In the genomic region with DNA sequence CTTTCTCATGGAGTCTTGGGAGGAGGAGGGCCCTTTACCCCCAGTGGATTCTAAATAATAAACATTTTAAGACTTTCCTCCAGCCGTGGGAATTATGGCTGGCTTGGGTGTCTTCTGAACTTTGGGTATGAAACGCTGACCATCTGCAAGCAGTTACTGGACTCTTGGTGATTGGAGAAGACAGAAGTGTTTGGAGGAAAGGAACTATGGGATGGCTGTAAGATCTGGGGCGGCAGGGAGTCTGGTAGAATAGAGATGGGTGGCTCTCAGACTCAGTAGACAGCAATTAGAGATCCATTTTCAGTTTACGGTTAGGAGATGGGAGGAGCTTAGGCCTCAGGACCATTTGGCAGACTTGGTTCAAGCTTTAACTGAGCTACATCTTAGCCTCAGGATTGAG, we compare ENCODE assay signal across 29 mouse cellular contexts.
A peak's percentile ranks its signal among the peaks of the same experiment; 100 is the strongest.
DNase-seq lines count a peak whose midpoint lies in the region; ATAC-seq and TF ChIP-seq lines count a peak whose summit lies in the region.
"Had no signal": no experiment of that assay in that cellular context is flagged by ENCODE, and none has a peak within 500 bp of the region (broad histone marks: within the 10 kb centered on the region; RNA-seq: fewer than 3 reads in every experiment).

No protein-coding gene starts in this region.

- no peak for TF ChIP-seq CTCF in stomach, postnatal 0 days (IDR thresholded peaks at IDR 0.05; ENCODE audit: low read depth)

- intact Hi-C loops in heart, postnatal 25 days (cut with DNase I), result no loop called here

- no peak for ATAC-seq in kidney, embryonic 16.5 days (ENCODE audit: low FRiP score, low TSS enrichment)
- no peak for ATAC-seq in stomach, embryonic 15.5 days (ENCODE audit: insufficient read depth, low FRiP score, low read depth)
- no peak for ATAC-seq in stomach, postnatal 0 days (ENCODE audit: low FRiP score, low TSS enrichment)
- ATAC-seq: CD4-positive, CD25-positive, alpha-beta regulatory T cell, adult 4 months; forebrain, embryonic 14.5 days; inflammation-experienced regulatory T-cells, adult 6 months; midbrain, embryonic 13.5 days had no signal

- no peak overlapping the region for H3K27ac ChIP-seq in heart, embryonic 10.5 days
- peak overlapping the region; percentile 27; the same call in 1 of the 2 replicates for H3K27ac ChIP-seq in kidney, embryonic 16.5 days (ENCODE audit: low read length)
- peak overlapping the region; percentile 16; the same call in 1 of the 2 replicates for H3K27ac ChIP-seq in stomach, embryonic 15.5 days
- H3K27ac ChIP-seq in stomach, postnatal 0 days (replicated peaks), result no peak overlapping the region
- H3K27ac ChIP-seq: embryonic facial prominence, embryonic 12.5 days; heart, adult 2 months; heart, embryonic 13.5 days; hindbrain, embryonic 13.5 days; limb, embryonic 13.5 days; midbrain, embryonic 13.5 days had no signal

- no peak for TF ChIP-seq EP300 in stomach, postnatal 0 days (optimal IDR thresholded peaks at IDR 0.05)

- peak; percentile 39 for DNase-seq in heart, embryonic 10.5 days (ENCODE audit: low spot score)
- no peak for DNase-seq in heart, postnatal 25 days (ENCODE audit: low spot score)
- DNase-seq in kidney, postnatal 14 days, result no peak
- DNase-seq in stomach, postnatal 0 days (ENCODE audit: low spot score), result no peak
- DNase-seq in left cerebral cortex, adult 8-10 months (ENCODE audit: low spot score in 2 of 2), result no peak
- DNase-seq: adrenal gland, postnatal 14 days; cerebellum, adult 11-12 months; cerebellum, adult 9-11 months; gastrocnemius, postnatal 36 days; heart, adult 2 months; heart, postnatal 10 days; kidney, adult 2 months; layer of hippocampus, postnatal 36 days; lung, postnatal 4 days; right cerebral cortex, postnatal 25 days; thymus, adult 2 months; thymus, postnatal 36 days had no signal

- WGBS in heart, embryonic 10.5 days, result 68% methylated on average over 4 of the region's 4 CpGs
- 46% methylated on average over 4 of the region's 4 CpGs for WGBS in kidney, embryonic 16.5 days
- 57% methylated on average over 4 of the region's 4 CpGs for WGBS in stomach, embryonic 15.5 days
- WGBS in stomach, postnatal 0 days, result 48% methylated on average over 4 of the region's 4 CpGs

- H3K4me2 ChIP-seq in kidney, embryonic 16.5 days (replicated peaks; ENCODE audit: low read depth, low read length), result no peak overlapping the region
- no peak overlapping the region for H3K4me2 ChIP-seq in stomach, embryonic 15.5 days
- H3K4me2 ChIP-seq in stomach, postnatal 0 days (replicated peaks; ENCODE audit: low read depth), result no peak overlapping the region
- H3K4me2 ChIP-seq: embryonic facial prominence, embryonic 12.5 days; heart, embryonic 13.5 days; hindbrain, embryonic 13.5 days; limb, embryonic 13.5 days; liver, embryonic 11.5 days; midbrain, embryonic 13.5 days had no signal

- no peaks in the 10 kb centered on the region for H3K36me3 ChIP-seq in heart, embryonic 10.5 days
- H3K36me3 ChIP-seq in kidney, embryonic 16.5 days (ENCODE audit: insufficient read depth, low read length), result no peaks in the 10 kb centered on the region
- no peaks in the 10 kb centered on the region for H3K36me3 ChIP-seq in stomach, embryonic 15.5 days
- no peaks in the 10 kb centered on the region for H3K36me3 ChIP-seq in stomach, postnatal 0 days (ENCODE audit: control insufficient read depth, insufficient read depth, low read length)
- H3K36me3 ChIP-seq: embryonic facial prominence, embryonic 12.5 days; heart, embryonic 13.5 days; hindbrain, embryonic 13.5 days; midbrain, embryonic 13.5 days had no signal

- H3K27me3 ChIP-seq in heart, embryonic 10.5 days (ENCODE audit: insufficient read depth, poor library complexity, severe bottlenecking), result no peaks in the 10 kb centered on the region
- no peaks in the 10 kb centered on the region for H3K27me3 ChIP-seq in kidney, embryonic 16.5 days (ENCODE audit: insufficient read depth, low read length)
- no peaks in the 10 kb centered on the region for H3K27me3 ChIP-seq in stomach, embryonic 15.5 days (replicated peaks)
- H3K27me3 ChIP-seq in stomach, postnatal 0 days (ENCODE audit: control insufficient read depth, insufficient read depth, low read length), result no peaks in the 10 kb centered on the region
- H3K27me3 ChIP-seq: embryonic facial prominence, embryonic 12.5 days; heart, embryonic 13.5 days; hindbrain, embryonic 13.5 days; limb, embryonic 13.5 days; midbrain, embryonic 13.5 days had no signal

- no peak overlapping the region for H3K4me3 ChIP-seq in heart, embryonic 10.5 days
- H3K4me3 ChIP-seq in kidney, embryonic 16.5 days (ENCODE audit: low read length), result no peak overlapping the region
- H3K4me3 ChIP-seq in stomach, embryonic 15.5 days (replicated peaks), result no peak overlapping the region
- H3K4me3 ChIP-seq in stomach, postnatal 0 days (ENCODE audit: low read depth, low read length), result no peak overlapping the region
- H3K4me3 ChIP-seq: embryonic facial prominence, embryonic 12.5 days; heart, adult 2 months; heart, embryonic 13.5 days; hindbrain, embryonic 13.5 days; limb, embryonic 13.5 days; megakaryocyte, embryonic 14.5 days; midbrain, embryonic 13.5 days had no signal

- H3K4me1 ChIP-seq in heart, embryonic 10.5 days, result peaks cover 6% of the 10 kb centered on the region; the same call in 1 of the 2 replicates
- peaks cover 25% of the 10 kb centered on the region for H3K4me1 ChIP-seq in kidney, embryonic 16.5 days (ENCODE audit: insufficient read depth, low read length)
- 0 out of 2 replicates have a peak, but pooled peaks cover 9% of the 10 kb centered on the region for H3K4me1 ChIP-seq in stomach, embryonic 15.5 days
- no peaks in the 10 kb centered on the region for H3K4me1 ChIP-seq in stomach, postnatal 0 days (replicated peaks; ENCODE audit: control insufficient read depth, insufficient read depth)
- H3K4me1 ChIP-seq: megakaryocyte, embryonic 14.5 days had no signal

- H3K9me3 ChIP-seq in heart, embryonic 10.5 days, result no peaks in the 10 kb centered on the region
- no peaks in the 10 kb centered on the region for H3K9me3 ChIP-seq in kidney, embryonic 16.5 days (ENCODE audit: low read length)
- H3K9me3 ChIP-seq in stomach, embryonic 15.5 days, result no peaks in the 10 kb centered on the region
- no peaks in the 10 kb centered on the region for H3K9me3 ChIP-seq in stomach, postnatal 0 days (ENCODE audit: control insufficient read depth, low read length)
- H3K9me3 ChIP-seq: embryonic facial prominence, embryonic 12.5 days; heart, embryonic 13.5 days; hindbrain, embryonic 13.5 days; limb, embryonic 13.5 days; megakaryocyte, embryonic 14.5 days; midbrain, embryonic 13.5 days had no signal

- H3K9ac ChIP-seq in kidney, embryonic 16.5 days (replicated peaks; ENCODE audit: low read length), result no peak overlapping the region
- no peak overlapping the region for H3K9ac ChIP-seq in stomach, embryonic 15.5 days
- H3K9ac ChIP-seq in stomach, postnatal 0 days (ENCODE audit: low read length), result no peak overlapping the region
- H3K9ac ChIP-seq: embryonic facial prominence, embryonic 12.5 days; heart, embryonic 13.5 days; hindbrain, embryonic 13.5 days; limb, embryonic 13.5 days; midbrain, embryonic 13.5 days had no signal

Comparison
In these comparisons a context has a peak if more than half of its experiments do, and no peak if none do; other contexts are left out.
1. H3K27ac ChIP-seq: peak in kidney, embryonic 16.5 days (single experiment) and stomach, embryonic 15.5 days (single experiment); none in heart, embryonic 10.5 days (single experiment) and stomach, postnatal 0 days (single experiment).